Mouse (Mus musculus) hindbrain, embryonic 11.5 days (tissue): ENCODE data around the gene Fars2. TPM values are rescaled to one million over a fixed set of nuclear protein-coding genes. Genes with fewer than 3 reads are reported as not detected.

Experiments used
- ATAC-seq: fragments of 200-750 bp; cut with Nextera tagmentation; 2 replicates; pipeline ENCODE4 v1.8.0; 2017; ENCODE audit warnings: mild to moderate bottlenecking, moderate TSS enrichment, moderate library complexity; ENCODE audit not compliant: low FRiP score
- DNase-seq: peaks from one replicate; pipeline ENCODE4 v3.0.0-alpha.2; 2015; ENCODE audit warnings: low spot score
- H3K27ac ChIP-seq: fragments of 300-500 bp; sonication (generic); 2 replicates; pipeline ENCODE4 v1.5.1; 2014; ENCODE audit warnings: mild to moderate bottlenecking, low read depth, low read length
- H3K27me3 ChIP-seq: fragments of 300-500 bp; sonication (generic); 2 replicates; pipeline ENCODE4 v1.6.1; 2014; ENCODE audit warnings: mild to moderate bottlenecking, low read length, moderate library complexity, mixed read lengths; ENCODE audit not compliant: control insufficient read depth, insufficient read depth
- H3K36me3 ChIP-seq: fragments of 300-500 bp; sonication (generic); 2 replicates; pipeline ENCODE4 v1.6.1; 2014; ENCODE audit warnings: mild to moderate bottlenecking, low read length, moderate library complexity, mixed read lengths; ENCODE audit not compliant: control insufficient read depth, insufficient read depth
- H3K4me1 ChIP-seq: fragments of 300-500 bp; sonication (generic); replicated peaks from 2 replicates; pipeline ENCODE4 v1.6.1; 2014; ENCODE audit warnings: low read length, mixed read lengths; ENCODE audit not compliant: control insufficient read depth, insufficient read depth
- H3K4me2 ChIP-seq: fragments of 300-500 bp; sonication (generic); replicated peaks from 2 replicates; pipeline ENCODE4 v1.6.1; 2014; ENCODE audit warnings: mild to moderate bottlenecking, low read depth, low read length
- H3K4me3 ChIP-seq: fragments of 300-500 bp; sonication (generic); 2 replicates; pipeline ENCODE4 v1.5.1; 2014; ENCODE audit warnings: low read depth, low read length
- H3K9ac ChIP-seq: fragments of 300-500 bp; sonication (generic); 2 replicates; pipeline ENCODE4 v1.6.1; 2014; ENCODE audit warnings: low read depth, low read length
- H3K9me3 ChIP-seq: fragments of 300-500 bp; sonication (generic); 2 replicates; pipeline ENCODE4 v1.6.1; 2016; ENCODE audit warnings: low read length; ENCODE audit not compliant: control insufficient read depth
- WGBS: fragments of 180-500 bp; shearing (Covaris S2); extraction: QIAGEN DNeasy Blood & Tissue Kit; methylation state at CpG from one replicate; pipeline ENCODE4 v1.1.7; 2014; 5-methylcytosine and 5-hydroxymethylcytosine counted together
- polyA plus RNA-seq: library from polyadenylated mRNA; unstranded; fragments of >200 nt; fragmentation: Nextera tagmentation; extraction: Ambion mirVana; gene quantifications from 2 replicates; pipeline ENCODE4 v1.2.1, GENCODE M21; 2014

Gene Fars2
- polyA plus RNA-seq, 1 experiment from 2014 or later, result 31.1 TPM

GRCm38 (mm10) chr13:36282785-36283544, 165.8 kb downstream of the Fars2 start:
- H3K4me2 ChIP-seq, result 0 out of 2 replicates have a peak overlapping the region, but pooled peaks have one; percentile 3
- ATAC-seq (peak; percentile 97), DNase-seq (peak; percentile 80)
- no peak overlapping the region for H3K4me3 ChIP-seq
- peak overlapping the region; percentile 61 for H3K27ac ChIP-seq
- H3K9me3 ChIP-seq, result no peaks in the 10 kb centered on the region
- peaks cover 2% of the 10 kb centered on the region for H3K27me3 ChIP-seq
- 13% methylated on average over 7 of the region's 7 CpGs for WGBS
- H3K36me3 ChIP-seq, result no peaks in the 10 kb centered on the region
- H3K4me1 ChIP-seq, result 0 out of 2 replicates have a peak, but pooled peaks cover 2% of the 10 kb centered on the region
- no peak overlapping the region; the same call in 1 of the 2 replicates for H3K9ac ChIP-seq

GRCm38 (mm10) chr13:36283545-36284067, 166.4 kb downstream of the Fars2 start:
- Histone ChIP-seq H3K9ac (no peak overlapping the region), H3K4me2 (no peak overlapping the region), H3K27ac (peak overlapping the region; percentile 61), H3K36me3 (no peaks in the 10 kb centered on the region), H3K27me3 (peaks cover 2% of the 10 kb centered on the region), H3K4me3 (no peak overlapping the region), H3K9me3 (no peaks in the 10 kb centered on the region), H3K4me1 (0 out of 2 replicates have a peak, but pooled peaks cover 2% of the 10 kb centered on the region)
- 32% methylated on average over 7 of the region's 7 CpGs for WGBS
- DNase-seq (no peak), ATAC-seq (peak; percentile 90)

GRCm38 (mm10) chr13:36284097-36284496, 166.9 kb downstream of the Fars2 start:
- no peak overlapping the region for H3K27ac ChIP-seq
- ATAC-seq (no peak), DNase-seq (peak; percentile 27)
- no peak overlapping the region for H3K4me3 ChIP-seq
- peaks cover 2% of the 10 kb centered on the region for H3K27me3 ChIP-seq
- H3K4me2 ChIP-seq, result no peak overlapping the region
- H3K36me3 ChIP-seq, result no peaks in the 10 kb centered on the region
- WGBS, result 44% methylated on average over 1 of the region's 1 CpGs
- H3K9ac ChIP-seq, result no peak overlapping the region
- H3K9me3 ChIP-seq, result no peaks in the 10 kb centered on the region
- H3K4me1 ChIP-seq, result 0 out of 2 replicates have a peak, but pooled peaks cover 2% of the 10 kb centered on the region

- H3K9ac ChIP-seq, result no peak overlapping the region
- WGBS, result 93% methylated on average over 2 of the region's 2 CpGs
- H3K9me3 ChIP-seq, result no peaks in the 10 kb centered on the region
- no peak for DNase-seq
- peaks cover 2% of the 10 kb centered on the region for H3K27me3 ChIP-seq
- 0 out of 2 replicates have a peak, but pooled peaks cover 2% of the 10 kb centered on the region for H3K4me1 ChIP-seq
- no peak for ATAC-seq
- no peak overlapping the region for H3K4me3 ChIP-seq
- no peaks in the 10 kb centered on the region for H3K36me3 ChIP-seq
- H3K27ac ChIP-seq, result no peak overlapping the region
- no peak overlapping the region for H3K4me2 ChIP-seq
Observed at GRCm38 (mm10) chr13:36285235-36285634, 168.0 kb downstream of the Fars2 start.

GRCm38 (mm10) chr13:36293511-36293910, 176.3 kb downstream of the Fars2 start:
- H3K9ac ChIP-seq, result no peak overlapping the region
- no peak overlapping the region for H3K27ac ChIP-seq
- no peaks in the 10 kb centered on the region for H3K27me3 ChIP-seq
- ATAC-seq (no peak), DNase-seq (no peak)
- no peaks in the 10 kb centered on the region for H3K9me3 ChIP-seq
- H3K4me2 ChIP-seq, result no peak overlapping the region
- H3K4me3 ChIP-seq, result no peak overlapping the region
- no peaks in the 10 kb centered on the region for H3K36me3 ChIP-seq
- 68% methylated on average over 3 of the region's 3 CpGs for WGBS
- no peaks in the 10 kb centered on the region for H3K4me1 ChIP-seq

- 89% methylated on average over 5 of the region's 5 CpGs for WGBS
- H3K4me3 ChIP-seq, result no peak overlapping the region
Observed at GRCm38 (mm10) chr13:36294503-36294902, 177.3 kb downstream of the Fars2 start.

GRCm38 (mm10) chr13:36295848-36296247, 178.6 kb downstream of the Fars2 start:
- no peak for ATAC-seq
- peak; percentile 8 for DNase-seq
- no peak overlapping the region for H3K9ac ChIP-seq
- H3K4me3 ChIP-seq, result no peak overlapping the region
- no peaks in the 10 kb centered on the region for H3K4me1 ChIP-seq
- WGBS, result 61% methylated on average over 6 of the region's 6 CpGs
- H3K4me2 ChIP-seq, result no peak overlapping the region
- H3K27me3 ChIP-seq, result no peaks in the 10 kb centered on the region
- no peak overlapping the region for H3K27ac ChIP-seq
- H3K36me3 ChIP-seq, result no peaks in the 10 kb centered on the region
- H3K9me3 ChIP-seq, result no peaks in the 10 kb centered on the region

More at GRCm38 (mm10) chr13:36294503-36294902, 177.3 kb downstream of the Fars2 start:
- H3K27me3 ChIP-seq, result no peaks in the 10 kb centered on the region
- no peaks in the 10 kb centered on the region for H3K36me3 ChIP-seq
- no peak overlapping the region for H3K4me2 ChIP-seq
- ATAC-seq (no peak), DNase-seq (no peak)
- no peaks in the 10 kb centered on the region for H3K4me1 ChIP-seq
- no peaks in the 10 kb centered on the region for H3K9me3 ChIP-seq
- H3K27ac ChIP-seq, result no peak overlapping the region
- H3K9ac ChIP-seq, result no peak overlapping the region

- no peak overlapping the region for H3K27ac ChIP-seq
- 79% methylated on average over 4 of the region's 4 CpGs for WGBS
- no peak overlapping the region for H3K4me3 ChIP-seq
- no peaks in the 10 kb centered on the region for H3K9me3 ChIP-seq
- H3K9ac ChIP-seq, result no peak overlapping the region
- no peak overlapping the region for H3K4me2 ChIP-seq
- no peak for DNase-seq
- H3K27me3 ChIP-seq, result no peaks in the 10 kb centered on the region
- no peaks in the 10 kb centered on the region for H3K36me3 ChIP-seq
- no peaks in the 10 kb centered on the region for H3K4me1 ChIP-seq
- ATAC-seq, result no peak
Observed at GRCm38 (mm10) chr13:36296574-36296973, 179.4 kb downstream of the Fars2 start.
